Mouse (Mus musculus) inflammation-experienced regulatory T-cells (primary cell): ENCODE results near the gene Gm28374. TPM values are rescaled to one million over a fixed set of nuclear protein-coding genes. Genes with fewer than 3 reads are reported as not detected.

Source experiments
- polyA plus RNA-seq, 2 experiments: library from polyadenylated mRNA; unstranded; fragments of 100-300 nt; shearing (Covaris generic); gene quantifications; one replicate each; pipeline ENCODE4 v1.2.1; 2017

The Gm28374 gene
- under 1 TPM; 0.68 to 0.80 TPM for polyA plus RNA-seq

DNA sequence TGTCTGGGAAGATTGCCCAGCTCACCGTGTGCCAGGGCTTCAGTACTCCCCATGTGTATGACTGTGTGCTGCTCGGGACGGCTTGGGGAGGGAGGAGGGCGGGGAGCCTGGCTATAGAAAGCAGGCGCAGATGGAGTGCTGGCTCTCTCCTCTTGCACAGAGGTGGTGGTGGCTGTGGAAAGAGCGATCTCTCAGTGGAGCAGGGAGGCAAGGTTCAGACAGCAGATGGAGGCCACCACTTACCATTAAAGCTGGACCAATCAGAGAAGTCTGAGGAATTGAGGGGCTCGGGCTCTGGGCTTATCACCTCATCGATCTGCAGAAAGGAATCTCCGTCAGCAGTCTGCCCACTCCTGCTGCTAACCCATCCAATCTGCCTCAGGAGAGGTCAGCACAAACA is at the start of gene Gm28374:
Gene Gm28374 (minus strand): TSS at position 101 of the 400 bp plus-strand sequence.

DNA sequence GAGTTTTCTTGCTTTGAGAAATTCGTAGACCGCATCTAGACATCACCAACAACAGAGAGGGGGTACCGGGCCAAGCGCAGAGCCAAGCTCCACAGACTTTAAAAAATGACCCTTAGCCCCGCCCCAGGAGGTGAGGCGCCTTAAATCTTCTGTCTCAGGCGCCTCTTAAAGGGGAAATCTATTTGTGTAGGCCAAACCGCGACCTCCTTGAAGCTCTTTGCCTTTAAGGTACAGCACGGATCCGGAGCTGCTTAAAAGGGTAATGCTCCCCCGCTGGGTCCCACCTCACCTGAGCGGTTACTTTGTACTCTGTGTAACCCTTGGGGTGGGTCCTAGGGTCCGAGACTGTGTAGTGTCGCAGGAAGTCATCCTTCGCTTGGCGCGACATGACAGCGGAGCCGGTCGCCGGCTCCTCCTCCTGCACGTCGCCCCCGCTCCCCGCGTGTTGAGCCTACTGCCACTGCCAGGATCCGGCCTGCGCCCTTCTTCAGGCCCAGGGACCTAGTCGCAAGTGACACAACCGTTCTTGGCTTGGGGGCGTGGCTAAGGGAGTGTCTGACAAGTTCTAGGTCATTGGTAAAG is 45.8 kb upstream of the Gm28374 start, which contains the start of gene Snx15:
Gene Snx15 (minus strand): TSS at position 545 of the 582 bp plus-strand sequence.

DNA sequence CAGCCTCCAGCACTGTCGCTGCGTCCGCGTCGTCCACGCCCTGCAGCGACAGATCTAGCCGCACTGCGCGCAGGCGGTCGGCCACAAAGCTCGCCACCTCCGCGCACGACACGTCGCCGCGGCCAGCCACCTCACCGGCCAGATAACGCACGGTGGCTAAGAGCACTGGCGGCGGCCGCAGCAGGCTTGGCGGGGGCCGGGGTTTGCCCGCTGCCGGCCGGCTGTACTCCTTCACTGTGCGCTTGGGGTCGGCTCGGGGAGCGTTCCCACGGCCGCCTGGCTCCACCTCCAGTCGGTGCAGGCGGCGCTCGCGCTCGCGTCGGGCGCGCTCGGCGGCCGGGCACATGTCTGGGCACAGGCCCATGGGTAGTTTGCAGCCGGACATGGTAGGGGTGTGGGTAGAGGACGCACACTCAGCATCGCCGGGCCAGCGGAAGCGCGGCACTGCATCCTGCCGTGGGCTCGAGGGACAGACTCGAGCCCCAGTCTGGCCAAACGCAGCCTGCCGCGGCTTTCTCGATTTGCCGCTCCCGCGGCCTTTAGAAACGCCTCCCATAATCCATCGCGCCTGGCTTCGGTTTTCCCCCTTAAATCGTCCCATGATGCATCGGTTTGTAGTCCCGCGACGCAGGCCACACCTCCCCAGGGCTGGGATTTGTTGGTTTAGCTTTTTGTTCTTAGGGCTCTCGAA is 36.1 kb upstream of the Gm28374 start, which contains the start of gene Sac3d1:
Gene Sac3d1 (minus strand): TSS at position 665 of the 691 bp plus-strand sequence.

DNA sequence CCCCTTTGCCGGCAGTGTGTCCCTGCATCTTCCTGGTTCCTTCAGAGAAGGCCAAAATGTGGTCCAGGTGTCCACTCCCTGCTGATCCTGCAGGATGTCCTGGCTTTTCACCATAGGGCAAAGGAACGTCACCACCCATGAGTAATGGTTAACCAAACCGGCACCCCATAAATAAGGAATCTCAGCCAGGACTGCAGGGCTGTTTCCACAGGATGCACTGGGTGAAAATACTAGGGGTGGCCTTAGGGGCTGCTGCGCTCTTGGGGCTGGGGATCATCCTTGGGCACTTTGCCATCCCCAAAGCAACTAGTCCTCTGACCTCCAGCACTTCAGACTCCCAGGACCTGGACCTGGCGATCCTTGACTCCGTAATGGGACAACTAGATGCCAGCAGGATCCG is 23.5 kb upstream of the Gm28374 start, which contains the start of gene Naaladl1:
Gene Naaladl1 (plus strand): TSS at position 197 of the 400 bp plus-strand sequence.

DNA sequence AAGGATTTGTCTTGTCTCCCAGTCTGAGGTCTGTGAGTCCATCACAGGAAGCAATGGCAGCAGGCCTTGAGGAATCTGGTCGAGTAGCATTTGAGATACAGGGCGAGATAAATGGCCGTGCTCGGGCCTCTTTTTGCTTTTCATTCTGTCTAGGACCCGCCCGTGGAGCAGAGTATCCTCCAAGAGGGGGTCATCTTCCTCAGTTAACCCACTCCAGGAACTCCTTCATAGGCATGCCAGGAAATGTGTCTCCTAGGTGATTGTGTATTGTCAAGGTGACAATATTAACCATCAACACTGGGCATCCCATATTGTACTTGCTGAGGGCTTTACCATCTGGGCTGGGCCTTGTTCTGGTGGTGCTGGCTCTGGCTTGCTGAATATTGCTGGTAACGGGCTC is 12.1 kb upstream of the Gm28374 start, which contains the start of gene AC131692.1:
Gene AC131692.1 (plus strand): TSS at position 301 of the 400 bp plus-strand sequence.

DNA sequence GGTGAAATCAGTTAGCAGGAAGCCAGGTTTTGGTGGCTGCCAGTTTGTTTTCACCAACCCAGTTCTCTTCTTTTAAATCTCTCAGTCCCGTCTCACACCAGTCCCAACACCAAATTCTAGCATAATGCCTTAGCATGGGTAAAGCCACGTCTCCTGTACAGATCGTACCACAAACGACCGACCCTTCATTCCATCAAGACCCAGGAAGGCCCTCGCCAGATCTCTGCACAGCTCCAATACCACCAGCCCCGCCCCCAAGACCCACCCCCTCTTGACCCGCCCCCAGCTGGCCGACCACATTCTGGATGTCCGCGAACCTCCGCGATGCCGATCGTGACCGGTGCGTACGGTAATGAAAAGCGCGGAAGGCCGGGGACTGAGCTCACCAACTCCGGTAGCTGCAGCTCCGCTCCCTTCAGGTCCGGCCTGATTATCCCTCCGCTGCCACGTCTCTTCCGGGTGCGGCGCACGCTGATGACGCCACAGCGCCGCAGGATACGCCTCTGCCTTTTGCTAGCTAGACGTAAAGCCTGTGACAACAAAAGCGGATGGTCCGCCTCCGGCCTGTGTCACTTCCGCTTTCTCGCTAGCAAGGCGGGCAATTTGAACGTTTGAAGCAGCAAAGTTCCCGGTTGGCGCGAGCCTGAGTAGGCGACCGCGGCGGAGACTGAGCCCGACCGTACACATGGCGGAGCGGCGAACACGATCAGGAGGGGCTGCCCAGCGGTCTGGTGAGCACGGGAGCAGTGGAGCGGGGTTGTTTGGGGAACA is 2.6 kb upstream of the Gm28374 start, which contains the start of the genes Zfpl1 and Cdca5:
Gene Zfpl1 (minus strand): TSS at position 479 of the 771 bp plus-strand sequence.
Gene Cdca5 (plus strand): TSS at position 506 of the 771 bp plus-strand sequence.

DNA sequence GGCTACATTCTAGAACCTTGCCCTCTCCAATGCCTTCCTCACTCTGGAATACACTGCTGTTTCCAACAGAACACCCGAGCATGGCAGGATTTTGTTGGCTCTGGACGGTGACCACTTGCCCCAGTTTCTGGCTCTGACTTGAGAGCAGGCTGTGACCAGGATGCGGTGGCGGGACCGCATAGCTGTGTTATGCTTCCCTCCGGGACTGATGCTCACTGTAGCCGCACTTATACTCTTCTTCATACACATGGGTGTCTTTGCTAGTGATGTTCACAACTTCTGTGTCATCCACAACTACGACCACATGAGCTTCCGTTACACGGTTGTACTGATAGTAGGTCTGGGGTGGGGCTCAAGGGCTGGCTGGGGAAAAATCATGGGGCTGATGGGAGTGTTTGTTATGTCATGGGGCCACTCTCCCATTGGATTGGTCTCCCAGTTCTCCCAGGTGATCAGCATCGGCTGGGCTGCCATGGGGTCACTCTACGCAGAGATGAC is 2.0 kb downstream of the Gm28374 start, which contains the start of gene Tmem262:
Gene Tmem262 (plus strand): TSS at position 51 of the 498 bp plus-strand sequence.

DNA sequence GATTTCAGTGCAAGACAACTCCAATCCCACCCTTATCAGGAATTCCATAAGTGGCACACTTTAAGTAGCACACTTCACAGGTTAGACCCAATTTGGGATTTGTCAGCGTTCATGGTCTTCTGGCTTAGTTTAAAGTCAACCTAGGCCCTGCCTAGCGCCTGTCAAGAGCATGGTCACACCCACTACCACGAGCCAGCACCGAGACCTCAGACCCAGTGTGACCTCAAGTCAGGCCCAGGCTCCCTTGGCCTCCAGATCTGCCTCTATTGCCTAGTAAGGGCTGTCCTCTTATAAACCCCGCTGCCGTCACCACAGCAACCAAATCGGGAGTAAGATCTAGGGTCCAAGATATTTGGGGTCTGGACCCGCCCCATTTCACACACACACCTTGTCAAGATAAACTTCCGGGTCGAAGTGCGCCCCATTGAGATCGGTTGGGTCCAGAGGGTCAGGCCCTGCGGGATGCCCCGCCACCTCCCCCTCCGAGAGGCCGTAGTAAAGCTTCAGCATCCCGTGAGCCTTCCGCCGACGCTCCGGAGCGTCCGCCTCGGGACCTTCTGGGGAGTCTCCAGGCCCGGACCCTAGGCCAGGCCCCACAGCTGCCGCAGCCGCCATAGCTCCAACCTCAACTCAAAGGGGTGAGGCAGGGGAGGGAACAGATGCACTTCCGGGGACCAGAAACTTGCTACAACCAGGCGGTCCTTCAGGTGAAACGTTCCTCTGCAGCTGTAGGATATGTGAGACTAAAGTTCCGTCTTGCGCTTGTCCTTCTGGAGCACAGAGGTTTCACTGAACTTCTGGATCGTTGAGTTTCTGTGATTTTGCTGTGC is 5.3 kb downstream of the Gm28374 start, which contains the start of gene Vps51:
Gene Vps51 (minus strand): TSS at position 668 of the 830 bp plus-strand sequence.

DNA sequence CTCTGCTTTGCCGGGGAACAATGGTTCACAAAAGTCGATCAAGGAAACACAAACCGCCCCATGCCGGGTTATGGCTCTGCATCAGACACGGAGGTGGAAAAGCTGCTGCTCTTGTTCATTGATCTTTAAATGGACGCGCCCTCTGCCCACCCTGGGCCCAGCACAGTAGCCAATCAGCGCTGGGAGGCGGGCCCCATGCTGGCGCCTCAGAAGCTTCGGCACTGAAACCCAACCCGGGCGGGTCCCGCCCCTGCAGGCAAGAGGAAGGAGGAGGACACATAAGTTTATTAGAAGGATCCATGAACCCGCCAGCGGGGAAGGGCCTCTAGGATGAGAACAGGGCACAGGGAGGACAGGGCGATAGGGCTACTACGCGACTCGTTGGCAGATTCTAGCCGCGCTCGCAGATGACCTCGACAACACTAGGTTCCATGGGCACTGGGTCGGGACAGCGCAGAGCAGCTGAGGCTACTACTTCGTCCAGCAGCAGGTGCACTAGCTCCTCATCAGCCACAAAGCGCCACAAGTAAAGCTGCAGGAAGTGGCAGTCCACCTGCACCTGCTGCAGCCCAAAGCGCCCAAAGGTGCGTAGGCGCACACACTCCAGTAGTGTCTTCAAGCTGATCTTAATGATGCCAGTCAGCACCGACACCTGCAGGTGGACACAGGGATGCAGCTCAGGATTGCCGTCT is 14.2 kb downstream of the Gm28374 start, which contains the start of gene Tm7sf2:
Gene Tm7sf2 (minus strand): TSS at position 650 of the 692 bp plus-strand sequence.

DNA sequence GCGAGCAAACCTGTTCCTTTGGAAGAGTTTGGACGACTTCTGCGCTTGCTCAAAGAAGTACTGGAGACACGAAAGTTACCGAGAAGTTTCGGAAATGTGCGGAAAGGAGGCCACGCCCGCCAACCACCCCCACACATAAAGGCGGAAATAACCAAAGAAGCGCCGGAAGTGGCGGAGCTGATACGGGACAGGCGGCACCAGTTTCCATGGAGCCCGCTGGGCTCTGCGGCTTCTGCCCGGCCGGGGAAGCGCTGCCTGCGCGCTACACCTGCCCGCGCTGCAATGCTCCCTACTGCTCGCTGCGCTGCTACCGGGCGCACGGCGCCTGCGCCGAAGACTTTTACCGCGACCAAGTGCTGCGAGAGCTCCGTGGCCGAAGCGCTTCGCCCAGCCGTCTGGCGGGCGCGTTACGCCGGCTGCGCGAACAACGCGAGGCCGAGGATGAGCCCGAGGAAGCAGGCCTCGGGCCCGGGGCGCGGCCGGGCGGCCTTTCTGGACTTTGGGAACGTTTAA is 21.0 kb downstream of the Gm28374 start, which contains the start of gene Znhit2:
Gene Znhit2 (plus strand): TSS at position 172 of the 513 bp plus-strand sequence.

DNA sequence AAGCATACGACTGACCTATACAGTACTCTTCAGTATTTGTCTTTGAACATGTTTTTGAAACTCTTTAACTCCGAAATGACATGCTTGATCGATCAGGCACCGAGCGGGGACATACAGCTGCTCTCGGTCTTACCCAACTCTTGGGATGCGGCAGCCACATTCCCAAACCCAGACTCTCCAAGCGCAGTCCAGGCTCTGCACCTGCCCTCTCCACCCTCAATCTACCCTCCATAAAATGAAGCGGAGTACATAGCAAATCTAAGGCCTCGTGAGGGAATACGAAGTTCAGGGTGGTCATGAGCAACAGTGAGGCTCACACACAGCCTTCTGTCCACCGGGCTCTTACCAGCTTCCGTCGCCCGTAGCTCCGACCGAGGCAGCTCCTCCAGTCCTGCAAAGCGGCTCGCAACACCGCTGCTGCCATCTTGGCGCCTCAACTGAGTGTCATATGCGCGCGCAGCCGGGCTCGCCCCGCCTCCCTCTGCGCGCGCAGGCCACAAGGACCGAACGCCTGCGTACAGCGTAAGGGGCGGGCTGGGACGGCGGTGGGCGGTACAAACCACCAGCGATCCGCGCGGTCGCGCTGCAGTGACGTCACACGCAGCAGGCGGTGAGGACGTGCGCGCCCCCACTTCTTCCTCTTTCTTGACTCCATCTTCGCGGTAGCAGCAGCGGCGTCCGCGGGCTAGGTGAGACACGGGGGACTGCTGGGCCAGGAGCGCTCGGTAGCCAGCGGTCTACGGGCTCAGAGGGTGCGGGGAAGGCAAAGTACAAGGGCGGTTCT is 24.6 kb downstream of the Gm28374 start, which contains the start of the genes Mrpl49 and Fau:
Gene Mrpl49 (minus strand): TSS at position 473 of the 784 bp plus-strand sequence.
Gene Fau (plus strand): TSS at position 532 of the 784 bp plus-strand sequence.

DNA sequence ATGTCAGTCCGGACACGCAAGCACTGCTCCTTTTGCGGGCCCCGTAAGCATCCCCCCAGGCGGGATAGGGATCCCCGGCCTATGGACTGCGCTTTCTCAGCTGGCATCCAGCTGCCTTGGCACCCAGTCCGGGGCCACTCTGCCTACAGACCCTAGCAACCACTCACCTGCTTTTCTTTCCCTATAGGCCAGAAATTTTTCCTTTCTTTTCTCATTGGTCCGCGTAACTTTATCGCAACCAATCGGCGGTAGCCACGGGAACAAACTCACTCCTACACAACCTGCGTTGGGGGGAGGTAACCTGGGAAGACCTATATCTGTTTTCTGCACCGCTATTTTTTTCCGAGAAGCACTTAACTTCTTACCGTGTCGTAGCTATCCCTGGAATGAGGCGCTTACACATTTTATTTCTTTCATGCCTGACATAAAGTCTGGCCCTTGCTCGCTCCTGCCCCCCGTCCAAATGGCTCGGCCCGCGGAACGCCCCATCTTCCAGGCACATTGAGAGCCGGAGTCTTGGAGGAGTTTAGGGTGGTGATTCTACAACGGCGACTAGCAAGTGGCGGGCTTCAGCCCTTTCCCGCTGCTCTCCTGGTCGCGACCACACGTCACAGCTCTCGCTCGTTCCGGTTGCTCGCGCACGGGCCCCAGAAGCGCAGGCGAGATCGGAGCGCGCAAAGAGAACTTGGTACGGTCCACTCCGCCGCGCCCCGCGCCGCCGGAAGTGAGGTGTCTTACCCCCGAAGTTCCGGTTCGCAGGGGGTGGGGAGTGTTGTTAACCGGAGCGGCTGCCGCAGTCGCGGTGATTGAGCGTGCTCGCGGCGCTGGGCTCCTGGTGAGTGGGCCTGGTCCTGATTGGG is 35.5 kb downstream of the Gm28374 start, which contains the start of gene Syvn1:
Gene Syvn1 (plus strand): TSS at position 283 of the 860 bp plus-strand sequence.

Other genes starting within 250 kb of the Gm28374 start
- 100 to 1,000 TPM; 223 to 264 TPM for gene Frmd8, start 207.0 kb downstream of the Gm28374 start, polyA plus RNA-seq
- gene Slc25a45, start 204.4 kb downstream of the Gm28374 start, polyA plus RNA-seq: 10 to 100 TPM; 38.8 to 42.3 TPM
- gene Tigd3, start 188.1 kb downstream of the Gm28374 start, polyA plus RNA-seq: 1 to 10 TPM in 1 of 2 experiments, under 1 TPM in 1; 0.66 to 1.5 TPM
- 100 to 1,000 TPM; 161 to 208 TPM for gene Dpf2, start 169.2 kb downstream of the Gm28374 start, polyA plus RNA-seq
- gene Cdc42ep2, start 157.4 kb downstream of the Gm28374 start, polyA plus RNA-seq: 1 to 10 TPM in 1 of 2 experiments, under 1 TPM in 1; 0.46 to 1.6 TPM
- 10 to 100 TPM; 37.4 to 48.6 TPM for gene Pola2, start 118.1 kb downstream of the Gm28374 start, polyA plus RNA-seq
- gene Slc22a20, start 96.1 kb downstream of the Gm28374 start, polyA plus RNA-seq: under 1 TPM in 1 of 2 experiments, not detected in 1; 0.89 TPM
- gene Capn1, start 66.4 kb downstream of the Gm28374 start, polyA plus RNA-seq: 10 to 100 TPM; 64.1 to 70.3 TPM
- gene Syvn1, start 35.7 kb downstream of the Gm28374 start, polyA plus RNA-seq: 10 to 100 TPM; 48.2 to 68.1 TPM
- 10 to 100 TPM; 37.1 to 49.2 TPM for gene Mrpl49, start 24.5 kb downstream of the Gm28374 start, polyA plus RNA-seq
- gene Fau, start 24.4 kb downstream of the Gm28374 start, polyA plus RNA-seq: 100 to 1,000 TPM; 732 to 759 TPM
- gene Znhit2, start 21.1 kb downstream of the Gm28374 start, polyA plus RNA-seq: 10 to 100 TPM; 35.7 to 43.9 TPM
- gene Tm7sf2, start 13.9 kb downstream of the Gm28374 start, polyA plus RNA-seq: 10 to 100 TPM; 14.2 to 15.2 TPM
- 100 to 1,000 TPM in 1 of 2 experiments, 10 to 100 TPM in 1; 79.1 to 114 TPM for gene Vps51, start 5.0 kb downstream of the Gm28374 start, polyA plus RNA-seq
- 1 to 10 TPM in 1 of 2 experiments, not detected in 1; 2.5 TPM for gene Tmem262, start 2.2 kb downstream of the Gm28374 start, polyA plus RNA-seq
- gene Zfpl1, start 2.7 kb upstream of the Gm28374 start, polyA plus RNA-seq: 10 to 100 TPM; 47.3 to 48.0 TPM
- 1 to 10 TPM in 1 of 2 experiments, not detected in 1; 1.9 TPM for gene Cdca5, start 2.7 kb upstream of the Gm28374 start, polyA plus RNA-seq
- gene AC131692.1, start 12.2 kb upstream of the Gm28374 start, polyA plus RNA-seq: 1 to 10 TPM in 1 of 2 experiments, not detected in 1; 1.3 TPM
- gene Naaladl1, start 23.5 kb upstream of the Gm28374 start, polyA plus RNA-seq: 1 to 10 TPM in 1 of 2 experiments, under 1 TPM in 1; 0.14 to 1.2 TPM
- gene Sac3d1, start 36.4 kb upstream of the Gm28374 start, polyA plus RNA-seq: 10 to 100 TPM; 17.7 to 37.8 TPM
- 10 to 100 TPM; 29.5 to 41.7 TPM for gene Snx15, start 46.0 kb upstream of the Gm28374 start, polyA plus RNA-seq
- gene Batf2, start 58.7 kb upstream of the Gm28374 start, polyA plus RNA-seq: not detected
- 10 to 100 TPM; 18.3 to 30.3 TPM for gene Arl2, start 59.3 kb upstream of the Gm28374 start, polyA plus RNA-seq
- 1 to 10 TPM in 1 of 2 experiments, not detected in 1; 1.2 TPM for gene Majin, start 102.1 kb upstream of the Gm28374 start, polyA plus RNA-seq
- gene Gpha2, start 144.1 kb upstream of the Gm28374 start, polyA plus RNA-seq: not detected
- 10 to 100 TPM; 21.9 to 26.7 TPM for gene Ppp2r5b, start 153.6 kb upstream of the Gm28374 start, polyA plus RNA-seq
- 10 to 100 TPM; 23.5 to 31.5 TPM for gene Atg2a, start 159.4 kb upstream of the Gm28374 start, polyA plus RNA-seq
- 10 to 100 TPM; 22.3 to 27.6 TPM for gene Ehd1, start 194.5 kb upstream of the Gm28374 start, polyA plus RNA-seq
- gene Cdc42bpg, start 224.2 kb upstream of the Gm28374 start, polyA plus RNA-seq: under 1 TPM; 0.11 to 0.46 TPM